Mouse (Mus musculus) spleen, adult 2 months (tissue): ENCODE data around the gene Ets1.

Experiments used
- CTCF ChIP-seq: fragments of 200-500 bp; IDR thresholded peaks from 2 replicates; pipeline ENCODE4 v1.5.1; 2011; ENCODE audit warnings: mild to moderate bottlenecking, inconsistent platforms; ENCODE audit not compliant: insufficient read depth, insufficient read length, insufficient replicate concordance; ENCODE audit errors: extremely low read depth
- POLR2A ChIP-seq: fragments of 200-500 bp; IDR thresholded peaks from 2 replicates; pipeline ENCODE4 v1.6.1; 2011; ENCODE audit warnings: low read depth, low read length, inconsistent platforms

- TF ChIP-seq CTCF: no peak
- TF ChIP-seq POLR2A: no peak
Observed at GRCm38 (mm10) chr9:32724131-32724825, 88.3 kb downstream of the Ets1 start.
